Mouse (Mus musculus): ENCODE measurements around the gene Usp45. TPM values are rescaled to one million over a fixed set of nuclear protein-coding genes. Genes with fewer than 3 reads are reported as not detected.

The Usp45 gene
- total RNA-seq, 4 experiments from 2014 or later = 17.9 to 23.6 (median 20.7) TPM

DNA sequence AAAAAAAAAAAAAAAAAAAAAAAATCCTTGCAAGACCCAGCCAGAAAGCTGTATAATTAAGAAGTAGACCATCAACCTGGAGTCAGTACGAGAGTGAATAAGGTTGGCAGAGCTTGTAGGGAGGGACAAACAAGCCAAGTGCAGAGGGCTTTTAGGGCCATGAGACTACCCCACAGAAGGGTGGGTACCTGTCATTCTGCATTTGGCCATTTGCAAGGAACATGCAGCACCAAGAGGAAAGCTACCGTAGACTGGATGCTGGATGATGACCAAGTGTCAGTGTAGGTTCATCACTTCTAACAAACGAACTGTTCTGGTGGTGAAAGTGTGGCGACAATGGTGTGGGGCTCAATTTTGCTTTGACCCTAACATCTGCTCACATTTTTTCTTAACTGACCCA is 22.9 kb downstream of the Usp45 start:
- DNase-seq (ENCODE audit: low spot score in 2 of 2) = no peak

GRCm38 (mm10) chr4:21793631-21794030 is 26.7 kb downstream of the Usp45 start:
- DNase-seq (ENCODE audit: low spot score in 2 of 2) = no peak

- DNase-seq (ENCODE audit: low spot score in 2 of 2) = no peak
Observed at GRCm38 (mm10) chr4:21801013-21801412, 34.1 kb downstream of the Usp45 start.

GRCm38 (mm10) chr4:21801620-21802019 is 34.7 kb downstream of the Usp45 start:
- DNase-seq (ENCODE audit: low spot score in 2 of 2) = no peak

DNA sequence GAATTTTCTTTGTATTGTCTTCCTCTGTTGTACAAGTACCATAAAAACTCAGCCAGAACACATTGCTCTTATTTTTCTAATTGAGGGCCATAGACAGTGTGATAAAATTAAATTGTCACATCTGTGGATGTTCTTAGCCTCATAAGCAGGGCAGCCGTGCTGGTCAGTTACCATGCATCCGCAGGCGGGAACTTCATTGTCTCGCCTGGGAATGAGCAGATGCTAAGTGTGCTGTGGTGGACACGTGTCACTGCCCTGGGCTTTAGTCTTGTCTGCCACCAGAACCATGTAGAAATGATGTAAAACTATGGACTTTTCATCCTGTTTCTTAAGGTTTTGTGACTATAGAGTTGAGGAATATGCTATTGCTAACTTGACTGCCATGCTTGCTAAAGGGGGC is 40.2 kb downstream of the Usp45 start:
- DNase-seq (ENCODE audit: low spot score in 2 of 2) = no peak

DNA sequence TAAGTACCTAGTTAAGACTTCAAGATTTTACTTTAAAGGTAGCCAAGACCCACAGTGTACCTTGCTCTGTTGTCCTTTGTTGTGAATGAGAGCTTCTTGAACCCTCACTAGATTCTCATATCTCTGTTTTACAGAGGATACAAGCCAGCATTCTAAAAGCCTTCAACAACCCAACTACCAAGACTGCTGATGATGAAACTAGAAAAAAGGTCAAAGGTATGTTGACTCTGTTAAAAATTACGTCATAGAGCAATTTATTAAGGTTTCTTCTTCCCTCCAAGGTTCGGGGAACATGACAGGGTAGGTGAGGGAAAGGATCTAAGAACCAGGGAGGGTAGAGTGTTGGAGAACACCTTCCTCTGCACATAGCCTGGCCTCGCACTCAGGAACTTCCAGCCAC is 43.7 kb downstream of the Usp45 start:
- DNase-seq (ENCODE audit: low spot score in 2 of 2) = no peak

GRCm38 (mm10) chr4:21812635-21813034 is 45.7 kb downstream of the Usp45 start:
- no peak for DNase-seq (ENCODE audit: low spot score in 2 of 2)

DNA sequence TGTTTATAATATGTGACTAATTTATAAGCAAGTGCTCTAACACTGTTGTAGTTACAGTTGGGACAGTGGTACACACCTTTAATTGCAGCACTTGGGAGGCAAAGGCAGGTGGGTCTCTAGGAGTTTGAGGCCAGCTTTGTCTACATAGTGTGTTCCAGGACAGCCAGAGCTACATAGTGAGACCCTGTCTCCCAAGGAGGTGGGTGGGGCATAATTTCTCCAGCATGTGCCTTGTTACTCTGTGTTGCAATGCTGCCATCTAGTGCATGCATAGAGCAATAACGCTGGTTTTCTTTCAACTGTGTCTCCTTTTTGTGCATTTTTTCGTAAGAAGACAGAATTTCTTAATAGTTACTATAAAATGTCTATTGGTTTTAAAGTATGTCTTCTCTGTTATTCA is 47.1 kb downstream of the Usp45 start:
- peak in 1 of 2 experiments; percentile 5 for DNase-seq (ENCODE audit: low spot score in 2 of 2)

- DNase-seq (ENCODE audit: low spot score in 2 of 2) = no peak
Observed at GRCm38 (mm10) chr4:21826616-21827015, 59.7 kb downstream of the Usp45 start.

DNA sequence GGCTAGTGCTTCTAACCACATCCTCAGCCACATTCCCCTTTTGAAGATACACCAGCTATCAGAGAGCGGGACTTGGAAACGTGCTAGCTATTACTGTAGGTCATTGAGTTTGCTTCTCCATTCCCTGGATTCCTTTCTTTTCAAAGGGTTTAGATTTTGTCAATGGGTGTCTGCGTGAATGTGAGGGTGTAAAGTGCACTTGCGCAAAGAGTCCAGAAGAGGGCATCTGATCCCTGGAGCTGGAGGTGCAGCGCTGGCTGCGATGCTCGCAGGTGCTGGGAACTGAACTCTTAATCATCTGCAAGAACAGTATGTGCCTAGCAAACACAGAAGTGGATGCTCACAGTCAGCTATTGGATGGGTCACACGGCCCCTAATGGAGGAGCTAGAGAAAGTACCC is 65.9 kb downstream of the Usp45 start:
- no peak for DNase-seq (ENCODE audit: low spot score in 2 of 2)

GRCm38 (mm10) chr4:21847481-21848286 is 80.7 kb downstream of the Usp45 start, which contains the start of gene Pnisr:
Gene Pnisr, plus strand, starts transcription at chr4:21847583.
- peak; percentile 89 to 93 for DNase-seq (ENCODE audit: low spot score in 2 of 2)

DNA sequence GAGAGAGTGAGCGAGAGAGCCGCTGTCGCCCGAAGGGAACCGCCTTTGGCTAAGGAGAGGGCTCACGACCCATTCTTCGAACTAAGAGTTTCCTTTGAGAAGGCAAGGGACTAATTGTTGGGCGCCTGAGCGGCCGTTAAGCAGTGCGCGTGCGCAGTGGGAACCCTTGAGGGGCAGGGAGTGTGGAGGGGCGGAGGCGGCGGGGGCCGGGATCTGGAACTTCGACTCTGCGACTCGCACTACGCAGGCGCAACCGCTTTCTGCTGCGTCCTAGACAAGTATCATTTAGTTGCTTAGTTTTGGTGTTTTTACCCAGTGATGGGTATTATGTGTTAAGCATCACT is 81.3 kb downstream of the Usp45 start:
- DNase-seq (ENCODE audit: low spot score in 2 of 2) = peak; percentile 79 to 84

GRCm38 (mm10) chr4:21857481-21857880 is 90.5 kb downstream of the Usp45 start:
- no peak for DNase-seq (ENCODE audit: low spot score in 2 of 2)

DNA sequence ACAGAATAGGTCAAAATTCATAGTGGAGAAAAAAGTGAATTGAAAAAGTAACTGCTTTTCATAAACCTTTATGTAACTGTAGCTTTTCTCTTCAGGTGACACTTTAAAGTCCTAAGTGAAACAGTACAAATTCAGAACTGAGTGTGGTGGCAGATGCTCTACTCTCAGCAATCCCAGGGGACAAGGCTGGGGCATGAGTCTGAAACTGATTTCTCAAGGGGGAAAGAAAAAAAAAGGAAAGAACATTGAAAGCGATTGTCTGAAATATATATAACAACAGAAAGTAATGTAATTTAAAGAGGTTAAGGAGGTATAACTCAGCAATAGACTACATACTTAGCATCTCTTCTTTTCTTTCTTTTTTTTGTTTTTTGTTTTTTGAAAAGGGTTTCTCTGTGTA is 98.3 kb downstream of the Usp45 start:
- no peak for DNase-seq (ENCODE audit: low spot score in 2 of 2)

DNA sequence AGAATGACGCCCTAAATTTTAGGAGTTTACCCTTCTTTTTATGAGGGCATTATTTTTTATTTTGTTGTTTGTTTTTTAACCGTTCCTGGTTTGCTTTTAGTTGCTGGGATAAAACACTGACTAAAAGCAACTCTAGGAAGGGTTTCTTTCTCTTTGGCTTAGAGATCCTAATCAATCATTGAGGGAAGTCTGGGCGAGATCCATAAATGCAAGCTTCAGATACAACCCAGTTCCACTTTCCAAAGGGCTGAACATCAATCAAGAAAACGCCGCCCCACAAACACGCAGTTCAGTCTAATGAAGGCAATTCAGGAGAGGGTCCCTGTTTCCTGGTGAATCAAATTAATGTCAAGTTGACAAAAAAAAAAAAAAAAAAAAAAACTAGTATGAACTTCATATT is 111.8 kb downstream of the Usp45 start:
- DNase-seq (ENCODE audit: low spot score in 2 of 2) = no peak

DNA sequence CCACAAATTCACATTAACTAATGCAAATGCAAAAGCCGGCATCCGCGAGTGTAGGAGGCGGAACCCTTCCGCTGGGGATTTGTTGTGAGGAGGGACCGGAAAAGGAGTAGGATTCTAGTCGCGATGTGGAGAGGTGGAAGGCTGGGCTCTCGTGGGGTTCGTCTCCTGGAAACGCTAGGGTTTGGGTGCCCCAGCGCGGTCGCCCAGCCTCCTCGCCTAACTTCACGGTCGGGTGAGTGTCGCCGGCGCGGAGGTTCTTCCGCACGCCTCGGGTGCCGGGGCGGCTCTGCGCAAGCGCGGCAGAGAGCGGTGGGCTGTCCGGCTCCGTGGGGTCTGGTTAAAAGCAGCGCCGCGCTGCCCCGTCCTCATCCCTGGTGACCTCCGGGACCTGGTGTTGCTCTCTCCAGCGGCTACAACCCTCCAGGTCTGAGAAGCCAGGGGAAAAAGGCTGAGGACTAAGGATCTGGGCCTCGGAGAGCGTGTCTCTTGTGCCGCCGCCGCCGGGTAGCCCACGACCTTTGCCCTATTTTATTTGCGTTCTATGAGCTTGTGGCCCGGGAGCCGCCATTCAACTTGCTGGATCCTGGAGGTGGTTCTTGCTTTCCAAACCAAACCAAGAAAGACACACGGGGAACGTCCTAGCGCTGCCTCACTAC is 112.7 kb downstream of the Usp45 start, which contains the start of gene Coq3:
Gene Coq3, plus strand, starts transcription at position 109 of the 656 bp plus-strand sequence.
- DNase-seq (ENCODE audit: low spot score in 2 of 2) = peak; percentile 40 to 53

DNA sequence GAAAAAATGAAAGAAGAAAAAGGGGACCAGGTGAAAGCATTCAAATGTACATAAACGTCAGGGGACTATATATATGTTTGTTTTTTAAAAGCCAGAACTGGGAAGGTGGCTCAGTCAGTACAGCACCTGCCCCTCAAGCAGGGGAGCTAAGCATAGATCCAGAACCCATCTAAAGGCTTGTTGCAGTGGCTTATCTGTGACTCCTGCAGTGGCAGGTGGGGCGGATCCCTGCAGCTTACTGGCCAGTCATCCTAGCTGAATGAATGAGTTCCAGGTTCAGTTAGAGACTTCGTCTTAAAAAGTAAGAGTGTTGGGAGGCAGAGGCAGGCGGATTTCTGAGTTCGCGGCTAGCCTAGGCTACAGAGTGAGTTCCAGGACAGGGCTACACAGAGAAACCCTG is 115.8 kb downstream of the Usp45 start:
- DNase-seq (ENCODE audit: low spot score in 2 of 2) = no peak

GRCm38 (mm10) chr4:21885831-21886230 is 118.9 kb downstream of the Usp45 start:
- DNase-seq (ENCODE audit: low spot score in 2 of 2) = no peak

Other genes starting within 250 kb of the Usp45 start
- not detected for gene Prdm13, start 81.2 kb upstream of the Usp45 start, total RNA-seq (2022)
- 10 to 100 TPM in 1 of 4 experiments, 1 to 10 TPM in 3; 8.6 to 11.8 (median 9.6) TPM for gene Ccnc, start 39.5 kb upstream of the Usp45 start, total RNA-seq (2022)
- gene Tstd3, start 56 bp downstream of the Usp45 start, total RNA-seq (2022) = 10 to 100 TPM; 13.4 to 15.9 (median 13.6) TPM
- gene Pnisr, start 80.4 kb downstream of the Usp45 start, total RNA-seq (2022) = 10 to 100 TPM; 19.4 to 40.2 (median 25.9) TPM
- 10 to 100 TPM; 14.5 to 16.2 (median 15.8) TPM for gene Coq3, start 112.5 kb downstream of the Usp45 start, total RNA-seq (2022)
- gene Faxc, start 164.2 kb downstream of the Usp45 start, total RNA-seq (2022) = under 1 TPM; 0.16 to 0.70 (median 0.40) TPM

All from gastrocnemius, adult 8-10 months (tissue).